Mouse (Mus musculus) gastrocnemius, adult 8-10 months (tissue): ENCODE data around the gene Dleu7. TPM values are rescaled to one million over a fixed set of nuclear protein-coding genes. Genes with fewer than 3 reads are reported as not detected.

Experiments used
- total RNA-seq, 4 experiments: library from RNA; stranded (reverse); gene quantifications; 2 replicates each; pipeline ENCODE4 v1.2.4; 2022

The Dleu7 gene
- total RNA-seq, 4 experiments from 2014 or later: not detected

Other genes with a start within 250 kb of the Dleu7 start
- gene Rnaseh2b, start 458 bp downstream of the Dleu7 start, total RNA-seq: 1 to 10 TPM; 3.8 to 6.5 (median 4.5) TPM
- gene Gucy1b2, start 163.2 kb upstream of the Dleu7 start, total RNA-seq: not detected